Mouse (Mus musculus): ENCODE measurements at regions not wholly inside any gene's neighbourhood (a gene's known extent, or its start where the extent isn't known, plus 50 kb on each side); places are given as distances from the start of the nearest gene placed in this dataset.
A peak's percentile ranks its signal among the peaks of the same experiment; 100 is the strongest.

- no peak for DNase-seq
Measured at GRCm38 (mm10) chr16:76232680-76233079, 140.9 kb downstream of the Nrip1 start.

- DNase-seq = no peak
Measured at GRCm38 (mm10) chr16:76232174-76232573, 141.5 kb downstream of the Nrip1 start.

- no peak for DNase-seq
Measured at GRCm38 (mm10) chr16:76230516-76231302, 142.9 kb downstream of the Nrip1 start.

- no peak for DNase-seq
Measured at GRCm38 (mm10) chr16:76228451-76228850, 145.2 kb downstream of the Nrip1 start.

GRCm38 (mm10) chr16:76226446-76226845 lies 147.2 kb downstream of the Nrip1 start:
- peak in 1 of 2 experiments; percentile 8 for DNase-seq

GRCm38 (mm10) chr16:76225587-76226226 lies 147.9 kb downstream of the Nrip1 start:
- DNase-seq = no peak

- no peak for DNase-seq
Measured at GRCm38 (mm10) chr16:76224901-76225586, 148.6 kb downstream of the Nrip1 start.

- DNase-seq = peak in 1 of 2 experiments; percentile 11
Measured at GRCm38 (mm10) chr16:76223716-76224115, 149.9 kb downstream of the Nrip1 start.

- no peak for DNase-seq
Measured at GRCm38 (mm10) chr16:76222960-76223359, 150.7 kb downstream of the Nrip1 start.

- no peak for DNase-seq
Measured at GRCm38 (mm10) chr16:76220466-76220865, 153.2 kb downstream of the Nrip1 start.

GRCm38 (mm10) chr16:76219233-76219632 lies 154.4 kb downstream of the Nrip1 start:
- no peak for DNase-seq

GRCm38 (mm10) chr16:76218310-76219170 lies 155.1 kb downstream of the Nrip1 start:
- no peak for DNase-seq

- no peak for DNase-seq
Measured at GRCm38 (mm10) chr16:76216184-76216583, 157.4 kb downstream of the Nrip1 start.

GRCm38 (mm10) chr16:76215558-76215957 lies 158.1 kb downstream of the Nrip1 start:
- peak in 1 of 2 experiments; percentile 18 for DNase-seq

- no peak for DNase-seq
Measured at GRCm38 (mm10) chr16:76201773-76202571, 171.7 kb downstream of the Nrip1 start.

GRCm38 (mm10) chr16:76200801-76201728 lies 172.6 kb downstream of the Nrip1 start:
- no peak for DNase-seq

GRCm38 (mm10) chr16:76200268-76200667 lies 173.4 kb downstream of the Nrip1 start:
- DNase-seq = no peak

GRCm38 (mm10) chr16:76199006-76199405 lies 174.6 kb downstream of the Nrip1 start:
- DNase-seq = no peak

- DNase-seq = no peak
Measured at GRCm38 (mm10) chr16:76194291-76194690, 172.2 kb upstream of the Samsn1 start.

GRCm38 (mm10) chr16:76191135-76191534 lies 169.1 kb upstream of the Samsn1 start:
- no peak for DNase-seq

Data from layer of hippocampus, postnatal 36 days (tissue).